Mouse (Mus musculus) embryonic facial prominence, embryonic 11.5 days (tissue): ENCODE measurements around the gene Akap7. TPM values are rescaled to one million over a fixed set of nuclear protein-coding genes. Genes with fewer than 3 reads are reported as not detected.
A peak's percentile ranks its signal among the peaks of the same experiment; 100 is the strongest.

Experiments
- ATAC-seq: fragments of 200-750 bp; cut with Nextera tagmentation; replicated peaks from 2 replicates; pipeline ENCODE4 v1.8.0; 2017; ENCODE audit warnings: low read depth; ENCODE audit not compliant: insufficient number of reproducible peaks, low FRiP score, low TSS enrichment
- DNase-seq: peaks from one replicate; pipeline ENCODE4 v3.0.0-alpha.2; 2015; ENCODE audit warnings: low spot score
- H3K27ac ChIP-seq: fragments of 300-500 bp; sonication (generic); replicated peaks from 2 replicates; pipeline ENCODE4 v1.5.1; 2014; ENCODE audit warnings: mild to moderate bottlenecking, low read depth, low read length, control low read depth
- H3K27me3 ChIP-seq: fragments of 300-500 bp; sonication (generic); 2 replicates; pipeline ENCODE4 v1.6.1; 2014; ENCODE audit warnings: mild to moderate bottlenecking, low read length, moderate library complexity, mixed read lengths; ENCODE audit not compliant: control insufficient read depth, insufficient read depth
- H3K36me3 ChIP-seq: fragments of 300-500 bp; sonication (generic); replicated peaks from 2 replicates; pipeline ENCODE4 v1.6.1; 2014; ENCODE audit warnings: low read depth, mild to moderate bottlenecking, low read length, moderate library complexity, mixed read lengths; ENCODE audit not compliant: control insufficient read depth, insufficient read depth
- H3K4me1 ChIP-seq: fragments of 300-500 bp; sonication (generic); 2 replicates; pipeline ENCODE4 v1.6.1; 2014; ENCODE audit warnings: low read length, mixed read lengths; ENCODE audit not compliant: control insufficient read depth, insufficient read depth
- H3K4me2 ChIP-seq: fragments of 300-500 bp; sonication (generic); 2 replicates; pipeline ENCODE4 v1.6.1; 2014; ENCODE audit warnings: low read depth, mild to moderate bottlenecking, control low read depth, low read length, moderate library complexity
- H3K4me3 ChIP-seq: fragments of 300-500 bp; sonication (generic); 2 replicates; pipeline ENCODE4 v1.5.1; 2014; ENCODE audit warnings: low read depth, low read length, control low read depth
- H3K9ac ChIP-seq: fragments of 300-500 bp; sonication (generic); replicated peaks from 2 replicates; pipeline ENCODE4 v1.6.1; 2014; ENCODE audit warnings: mild to moderate bottlenecking, control low read depth, low read length
- H3K9me3 ChIP-seq: fragments of 300-500 bp; sonication (generic); replicated peaks from 2 replicates; pipeline ENCODE4 v1.6.1; 2016; ENCODE audit warnings: mild to moderate bottlenecking, low read length, inconsistent platforms, mixed read lengths; ENCODE audit not compliant: control insufficient read depth
- WGBS: fragments of 180-500 bp; shearing (Covaris S2); extraction: QIAGEN DNeasy Blood & Tissue Kit; methylation state at CpG from one replicate; pipeline ENCODE4 v1.1.7; 2014; 5-methylcytosine and 5-hydroxymethylcytosine counted together
- polyA plus RNA-seq: library from polyadenylated mRNA; unstranded; fragments of >200 nt; fragmentation: Nextera tagmentation; extraction: Ambion mirVana; gene quantifications from 2 replicates; pipeline ENCODE4 v1.2.1, GENCODE M21; 2014

Akap7 gene
- polyA plus RNA-seq, 1 experiment from 2014 or later = 28.6 TPM

DNA sequence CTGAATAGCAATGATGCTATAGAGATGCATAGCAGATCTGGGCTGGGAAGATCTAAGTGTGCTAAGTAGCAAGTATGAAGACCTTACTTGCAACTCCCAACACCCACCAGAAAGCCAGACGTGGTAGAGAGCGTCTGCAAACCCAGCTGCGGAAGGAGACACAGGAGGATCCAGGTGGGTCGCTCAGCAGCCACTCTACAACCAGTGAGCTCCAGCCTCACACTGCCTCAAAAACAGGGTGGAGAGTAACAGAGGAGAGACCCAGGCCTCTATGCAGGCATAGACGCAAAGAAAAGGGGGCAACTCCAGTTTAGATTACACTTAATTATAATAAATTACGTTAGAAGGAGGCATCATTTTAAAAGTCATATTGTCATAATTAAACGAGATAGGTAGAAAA lies 88.9 kb downstream of the Akap7 start:
- ATAC-seq = 0 out of 2 replicates have a peak, but pooled peaks have one; percentile 59
- H3K27ac ChIP-seq = no peak overlapping the region

DNA sequence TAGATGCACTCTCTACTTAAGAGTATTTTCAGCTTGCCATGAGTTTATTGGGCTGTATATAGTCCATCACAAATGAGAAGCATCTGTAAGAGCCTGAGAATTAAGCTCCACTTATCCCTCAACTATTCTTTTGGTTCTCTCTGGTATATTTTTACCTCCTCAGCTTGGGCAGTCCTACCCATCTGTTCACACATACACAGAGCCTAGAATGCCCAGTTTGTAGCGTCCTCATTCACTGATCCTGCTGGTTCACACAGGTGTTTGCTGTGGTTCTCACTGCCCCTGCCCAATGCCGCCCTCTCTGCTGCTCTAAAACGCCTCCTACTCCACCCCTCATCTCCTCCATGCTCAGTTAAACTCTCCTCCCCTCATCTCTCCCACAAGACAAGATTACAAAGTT lies 91.7 kb downstream of the Akap7 start:
- no peak for ATAC-seq
- H3K27me3 ChIP-seq = no peaks in the 10 kb centered on the region
- H3K9me3 ChIP-seq = no peaks in the 10 kb centered on the region
- no peak overlapping the region for H3K9ac ChIP-seq
- no peaks in the 10 kb centered on the region for H3K36me3 ChIP-seq
- WGBS = 84% methylated on average over 3 of the region's 3 CpGs
- no peak overlapping the region for H3K27ac ChIP-seq
- H3K4me2 ChIP-seq = no peak overlapping the region
- DNase-seq = no peak
- H3K4me1 ChIP-seq = no peaks in the 10 kb centered on the region
- no peak overlapping the region for H3K4me3 ChIP-seq

More for the DNA sequence above, 88.9 kb downstream of the Akap7 start:
- Histone ChIP-seq H3K9ac (no peak overlapping the region), H3K4me1 (no peaks in the 10 kb centered on the region), H3K4me3 (no peak overlapping the region), H3K27me3 (no peaks in the 10 kb centered on the region), H3K4me2 (no peak overlapping the region), H3K36me3 (no peaks in the 10 kb centered on the region), H3K9me3 (no peaks in the 10 kb centered on the region)
- no peak for DNase-seq
- WGBS = 58% methylated on average over 7 of the region's 7 CpGs

DNA sequence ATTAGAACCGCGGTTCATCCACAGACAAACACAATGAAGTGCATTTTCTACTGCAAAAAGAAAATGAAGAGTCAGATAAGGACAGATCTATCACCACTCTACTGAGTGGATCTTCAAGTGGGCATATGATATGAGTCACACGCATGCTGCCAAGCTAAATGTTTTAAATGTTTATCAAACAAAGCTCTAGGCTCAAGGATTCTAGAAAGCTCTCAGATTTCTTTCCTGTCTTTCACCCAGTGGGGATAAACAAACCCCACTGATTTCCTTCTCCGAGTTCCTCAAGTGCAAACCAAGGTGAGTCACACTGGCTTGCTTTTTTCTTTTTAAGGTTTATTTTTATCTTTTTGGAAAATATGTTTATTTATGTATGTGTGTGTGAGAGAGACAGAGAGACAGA lies 94.0 kb downstream of the Akap7 start:
- ATAC-seq (no peak), DNase-seq (no peak)
- H3K4me2 ChIP-seq = no peak overlapping the region
- H3K9ac ChIP-seq = no peak overlapping the region
- no peaks in the 10 kb centered on the region for H3K9me3 ChIP-seq
- no peak overlapping the region for H3K4me3 ChIP-seq
- no peaks in the 10 kb centered on the region for H3K27me3 ChIP-seq
- H3K36me3 ChIP-seq = no peaks in the 10 kb centered on the region
- WGBS = 75% methylated on average over 4 of the region's 4 CpGs
- H3K4me1 ChIP-seq = no peaks in the 10 kb centered on the region
- no peak overlapping the region for H3K27ac ChIP-seq

DNA sequence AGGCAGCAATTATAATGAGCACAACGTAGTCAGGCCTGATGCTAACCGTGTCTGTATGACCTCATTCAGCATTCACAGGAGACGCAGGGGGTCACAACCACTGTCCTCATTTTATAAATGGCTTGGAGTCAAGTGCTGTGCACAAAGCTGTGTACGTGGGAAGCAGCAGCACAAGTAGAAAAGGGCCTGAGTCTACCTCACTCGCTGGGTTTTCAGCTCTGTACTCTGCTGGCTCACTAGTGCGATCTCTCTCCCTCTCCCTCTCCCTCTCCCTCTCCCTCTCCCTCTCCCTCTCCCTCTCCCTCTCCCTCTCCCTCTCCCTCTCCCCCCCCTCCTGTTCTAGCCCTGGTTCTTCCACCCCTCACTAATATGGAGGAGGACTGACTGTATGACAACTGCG lies 99.1 kb downstream of the Akap7 start:
- no peak for ATAC-seq
- Histone ChIP-seq H3K4me1 (no peaks in the 10 kb centered on the region), H3K27ac (no peak overlapping the region), H3K27me3 (no peaks in the 10 kb centered on the region), H3K9me3 (no peaks in the 10 kb centered on the region), H3K4me2 (no peak overlapping the region), H3K36me3 (no peaks in the 10 kb centered on the region), H3K4me3 (no peak overlapping the region), H3K9ac (no peak overlapping the region)
- no peak for DNase-seq
- 44% methylated on average over 7 of the region's 7 CpGs for WGBS

DNA sequence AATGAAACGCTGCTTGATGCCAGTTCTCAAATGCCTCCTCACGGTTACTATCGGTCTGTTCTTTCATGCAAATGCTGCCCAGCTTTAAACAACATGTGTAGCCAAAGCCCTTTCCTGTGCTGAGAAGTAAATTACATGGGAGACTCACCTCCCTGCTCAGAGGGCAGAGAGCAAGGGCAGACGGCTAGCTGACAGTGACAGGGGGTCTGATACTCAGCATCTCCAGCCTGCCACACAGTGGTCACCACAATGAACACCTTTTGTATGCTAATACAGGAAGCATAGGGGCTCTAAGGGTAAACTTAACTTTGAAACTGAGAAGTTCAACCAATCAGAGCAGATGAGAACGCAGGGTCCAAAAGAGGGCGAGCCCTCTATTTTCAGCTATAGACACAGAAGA lies 99.8 kb downstream of the Akap7 start:
- DNase-seq (no peak), ATAC-seq (no peak)
- H3K9ac ChIP-seq = no peak overlapping the region
- no peak overlapping the region for H3K27ac ChIP-seq
- no peak overlapping the region for H3K4me3 ChIP-seq
- H3K4me2 ChIP-seq = no peak overlapping the region
- no peaks in the 10 kb centered on the region for H3K36me3 ChIP-seq
- no peaks in the 10 kb centered on the region for H3K4me1 ChIP-seq
- H3K27me3 ChIP-seq = no peaks in the 10 kb centered on the region
- H3K9me3 ChIP-seq = no peaks in the 10 kb centered on the region
- 30% methylated on average over 6 of the region's 6 CpGs for WGBS

DNA sequence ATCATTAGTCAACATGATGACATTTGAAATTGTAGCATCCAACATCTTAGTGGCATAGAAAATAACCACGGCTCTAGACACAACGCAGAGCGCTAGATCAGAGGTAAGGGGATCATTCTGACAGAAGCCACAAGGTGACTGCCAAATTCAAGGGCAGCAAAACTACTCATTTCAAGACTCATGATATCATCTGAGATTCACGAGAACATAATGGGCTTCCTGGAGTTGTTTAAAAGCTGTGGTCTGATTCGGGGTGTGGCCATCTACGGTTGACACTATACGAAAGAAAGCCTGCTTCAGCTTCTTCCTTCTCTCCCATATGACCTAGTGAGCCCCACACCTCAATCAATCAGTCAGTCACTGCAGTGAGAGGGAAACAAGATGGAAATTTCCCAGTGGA lies 107.0 kb downstream of the Akap7 start:
- DNase-seq (no peak), ATAC-seq (no peak)
- Histone ChIP-seq H3K4me1 (no peaks in the 10 kb centered on the region), H3K4me2 (no peak overlapping the region), H3K27me3 (no peaks in the 10 kb centered on the region), H3K36me3 (no peaks in the 10 kb centered on the region), H3K9me3 (no peaks in the 10 kb centered on the region), H3K4me3 (no peak overlapping the region), H3K27ac (no peak overlapping the region), H3K9ac (no peak overlapping the region)
- 88% methylated on average over 7 of the region's 7 CpGs for WGBS

DNA sequence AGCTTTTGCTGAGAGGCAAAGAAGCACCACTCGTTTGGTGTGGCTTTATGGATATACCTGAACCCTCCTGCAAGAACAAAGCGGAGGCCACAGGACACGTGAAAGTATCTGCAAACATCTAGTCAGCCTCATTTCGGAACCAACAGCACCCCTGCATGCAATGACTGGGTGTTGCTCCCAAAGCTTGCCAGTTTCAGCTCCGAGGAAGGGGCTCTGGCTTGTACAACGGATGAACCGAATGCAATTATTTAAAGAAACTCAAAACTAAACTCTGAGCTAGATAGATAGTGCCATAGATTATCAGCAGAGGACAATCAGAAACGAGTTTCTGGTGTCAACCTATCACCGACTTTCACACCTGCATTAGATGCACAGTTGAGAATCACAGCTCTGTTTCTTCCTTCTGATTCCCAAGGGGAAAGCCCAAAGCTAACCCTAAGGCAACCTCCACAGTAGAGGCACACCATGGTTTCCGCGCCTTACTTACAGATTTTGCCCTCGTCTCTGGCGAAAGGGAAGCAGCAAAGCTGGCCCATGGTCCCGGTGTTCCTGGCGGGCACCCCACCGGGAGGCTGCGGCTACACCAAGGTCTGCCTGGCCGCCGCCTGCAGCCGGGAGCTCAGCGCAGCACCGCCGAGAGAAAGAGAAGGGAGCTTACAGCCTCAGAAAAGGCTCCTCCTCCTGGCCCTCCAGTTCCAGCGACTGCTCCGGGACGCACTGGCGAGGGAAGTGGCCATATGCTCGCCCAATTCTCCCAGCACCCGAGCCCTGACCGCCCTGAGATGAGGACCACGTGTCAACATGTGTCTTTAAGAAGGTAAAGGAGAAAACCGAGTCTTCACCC lies 107.9 kb downstream of the Akap7 start:
- Histone ChIP-seq H3K4me3 (peak overlapping the region; percentile 32), H3K9me3 (no peaks in the 10 kb centered on the region), H3K4me1 (no peaks in the 10 kb centered on the region), H3K4me2 (peak overlapping the region; percentile 78), H3K36me3 (no peaks in the 10 kb centered on the region), H3K9ac (peak overlapping the region; percentile 65), H3K27me3 (no peaks in the 10 kb centered on the region), H3K27ac (no peak overlapping the region)
- ATAC-seq (peak; percentile 72), DNase-seq (peak; percentile 69)
- 17% methylated on average over 32 of the region's 32 CpGs for WGBS

DNA sequence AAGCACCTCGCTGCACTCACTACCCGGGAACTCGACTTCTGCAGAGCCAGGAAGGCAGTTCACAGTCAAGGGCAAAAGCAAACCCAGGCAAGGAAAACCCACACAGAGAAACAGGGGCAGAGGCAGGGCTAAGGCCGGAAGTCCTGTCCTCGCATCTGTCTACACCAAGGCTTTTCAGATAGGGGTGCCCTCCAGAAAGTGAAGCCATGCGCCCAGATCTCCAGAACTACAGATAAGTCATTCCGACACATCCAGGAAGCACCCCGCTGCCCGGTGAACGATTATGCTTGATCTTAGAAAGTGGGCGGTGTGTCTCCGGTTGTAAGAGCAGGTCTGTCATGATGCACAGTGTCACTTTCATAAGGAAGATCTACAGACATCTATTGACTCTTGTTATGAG lies 109.1 kb downstream of the Akap7 start:
- ATAC-seq = no peak
- Histone ChIP-seq H3K27me3 (no peaks in the 10 kb centered on the region), H3K36me3 (no peaks in the 10 kb centered on the region), H3K27ac (no peak overlapping the region), H3K4me2 (no peak overlapping the region), H3K9ac (no peak overlapping the region), H3K4me1 (no peaks in the 10 kb centered on the region), H3K4me3 (no peak overlapping the region), H3K9me3 (no peaks in the 10 kb centered on the region)
- WGBS = 77% methylated on average over 12 of the region's 12 CpGs
- no peak for DNase-seq
